Mouse (Mus musculus) neural tube, embryonic 15.5 days (tissue): ENCODE data around the gene Tdrd6. TPM values are rescaled to one million over a fixed set of nuclear protein-coding genes. Genes with fewer than 3 reads are reported as not detected.

Experiments used
- ATAC-seq: fragments of 200-750 bp; cut with Nextera tagmentation; 2 replicates; pipeline ENCODE4 v1.8.0; 2017; ENCODE audit warnings: mild to moderate bottlenecking, moderate TSS enrichment, moderate library complexity; ENCODE audit not compliant: low FRiP score
- H3K27ac ChIP-seq: fragments of 300-500 bp; sonication (generic); replicated peaks from 2 replicates; pipeline ENCODE4 v1.5.1; 2015; ENCODE audit warnings: mild to moderate bottlenecking, inconsistent platforms
- H3K27me3 ChIP-seq: fragments of 300-500 bp; sonication (generic); replicated peaks from 2 replicates; pipeline ENCODE4 v1.6.1; 2015; ENCODE audit warnings: inconsistent platforms
- H3K36me3 ChIP-seq: fragments of 300-500 bp; sonication (generic); 2 replicates; pipeline ENCODE4 v1.6.1; 2015; ENCODE audit warnings: inconsistent platforms
- H3K4me1 ChIP-seq: fragments of 300-500 bp; sonication (generic); 2 replicates; pipeline ENCODE4 v1.6.1; 2015; ENCODE audit warnings: inconsistent platforms
- H3K4me2 ChIP-seq: fragments of 300-500 bp; sonication (generic); 2 replicates; pipeline ENCODE4 v1.6.1; 2015; ENCODE audit warnings: inconsistent platforms, mild to moderate bottlenecking, moderate library complexity
- H3K4me3 ChIP-seq: fragments of 300-500 bp; sonication (generic); replicated peaks from 2 replicates; pipeline ENCODE4 v1.5.1; 2015; ENCODE audit warnings: mild to moderate bottlenecking, inconsistent platforms
- H3K9ac ChIP-seq: fragments of 300-500 bp; sonication (generic); replicated peaks from 2 replicates; pipeline ENCODE4 v1.6.1; 2015; ENCODE audit warnings: mild to moderate bottlenecking, inconsistent platforms
- H3K9me3 ChIP-seq: fragments of 300-500 bp; sonication (generic); replicated peaks from 2 replicates; pipeline ENCODE4 v1.6.1; 2016; ENCODE audit warnings: inconsistent platforms
- WGBS: fragments of 180-500 bp; shearing (Covaris S2); methylation state at CpG from one replicate; pipeline ENCODE4 v1.1.7; 2015; ENCODE audit warnings: mixed read lengths; 5-methylcytosine and 5-hydroxymethylcytosine counted together
- polyA plus RNA-seq: library from polyadenylated mRNA; unstranded; fragments of >200 nt; fragmentation: Nextera tagmentation; extraction: Ambion mirVana; gene quantifications from 2 replicates; pipeline ENCODE4 v1.2.1, GENCODE M21; 2015

Gene Tdrd6
- polyA plus RNA-seq, 1 experiment from 2014 or later: 0.81 TPM

DNA sequence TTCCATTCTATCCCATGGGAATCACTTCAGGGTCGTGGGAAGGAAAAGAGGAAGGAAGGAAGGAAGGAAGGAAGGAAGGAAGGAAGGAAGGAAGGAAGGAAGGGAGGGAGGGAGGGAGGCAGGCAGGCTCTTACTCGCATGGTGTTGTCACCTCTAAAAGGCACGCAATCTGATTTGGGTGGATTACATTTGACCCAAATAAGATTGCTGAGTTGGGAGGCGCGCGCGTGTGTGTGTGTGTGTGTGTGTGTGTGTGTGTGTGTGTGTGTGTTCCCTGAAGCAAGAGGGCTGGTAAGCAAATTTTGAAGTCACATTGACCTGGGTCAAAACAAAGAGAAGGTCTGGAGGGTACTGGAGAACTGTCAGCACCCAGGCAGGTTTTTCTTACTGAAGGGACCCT is 60.8 kb downstream of the Tdrd6 start:
- Histone ChIP-seq H3K4me3 (peak overlapping the region; percentile 8; the same call in 1 of the 2 replicates), H3K27me3 (0 out of 2 replicates have a peak, but pooled peaks cover 3% of the 10 kb centered on the region), H3K4me2 (peak overlapping the region; percentile 82), H3K9ac (no peak overlapping the region), H3K9me3 (no peaks in the 10 kb centered on the region), H3K27ac (no peak overlapping the region), H3K36me3 (no peaks in the 10 kb centered on the region), H3K4me1 (peaks cover 13% of the 10 kb centered on the region)
- ATAC-seq: no peak
- WGBS: 70% methylated on average over 7 of the region's 7 CpGs

DNA sequence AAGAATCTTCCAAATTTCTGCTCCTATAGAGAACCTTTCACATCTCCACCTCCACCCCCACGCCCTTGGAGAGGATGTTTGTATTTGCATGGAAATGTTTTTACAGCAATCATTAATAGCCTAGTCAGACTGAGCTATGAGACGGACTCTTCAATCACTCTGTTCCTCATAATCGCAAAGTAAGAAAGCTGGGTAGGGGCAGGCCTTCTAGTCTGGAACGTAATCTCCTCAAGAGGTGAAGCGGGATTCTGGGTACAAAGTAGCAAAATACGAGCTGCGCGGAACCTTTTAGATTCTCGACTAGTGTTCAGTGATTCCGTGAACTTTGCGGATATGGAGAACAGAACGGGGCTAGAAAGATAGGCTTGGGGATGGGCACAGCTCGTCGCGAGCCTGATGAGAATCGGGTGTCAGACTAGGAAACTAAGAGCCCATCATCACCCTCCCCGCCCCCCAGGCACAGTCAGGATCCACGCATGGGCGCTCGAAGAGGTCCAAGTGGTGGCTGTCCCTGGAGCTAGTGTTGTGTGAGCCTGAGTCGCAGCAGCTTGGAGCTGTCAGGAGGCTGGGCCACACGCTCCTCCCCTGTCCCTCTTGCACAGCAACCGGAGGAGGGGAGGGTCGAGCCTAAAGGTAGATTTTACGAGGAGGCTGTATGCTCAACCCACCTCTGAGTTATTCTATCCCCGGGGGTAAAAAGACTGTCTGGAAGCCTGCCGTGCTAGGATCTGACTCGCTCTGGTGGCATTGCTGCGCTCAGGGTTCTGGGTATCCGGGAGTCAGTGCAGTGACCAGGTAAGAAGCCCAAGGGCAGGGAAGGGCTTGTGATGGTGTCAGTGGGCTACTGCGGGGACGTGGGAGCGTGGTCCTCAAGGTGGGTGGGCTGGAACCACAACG is 61.9 kb downstream of the Tdrd6 start, which contains the start of gene Pla2g7:
Pla2g7 (plus strand) TSS at position 107 of the 897 bp plus-strand sequence.
- under 1% methylated on average over 34 of the region's 34 CpGs for WGBS
- H3K9me3 ChIP-seq: no peaks in the 10 kb centered on the region
- H3K4me1 ChIP-seq: peaks cover 13% of the 10 kb centered on the region
- peak within 1 kb of the TSS; percentile 45 for H3K4me3 ChIP-seq
- H3K9ac ChIP-seq: peak within 1 kb of the TSS; percentile 51
- H3K27ac ChIP-seq: peak within 1 kb of the TSS; percentile 64
- peak within 1 kb of the TSS; percentile 82 for H3K4me2 ChIP-seq
- no peaks in the 10 kb centered on the region for H3K36me3 ChIP-seq
- ATAC-seq: peak; percentile 89
- 0 out of 2 replicates have a peak, but pooled peaks cover 3% of the 10 kb centered on the region for H3K27me3 ChIP-seq

DNA sequence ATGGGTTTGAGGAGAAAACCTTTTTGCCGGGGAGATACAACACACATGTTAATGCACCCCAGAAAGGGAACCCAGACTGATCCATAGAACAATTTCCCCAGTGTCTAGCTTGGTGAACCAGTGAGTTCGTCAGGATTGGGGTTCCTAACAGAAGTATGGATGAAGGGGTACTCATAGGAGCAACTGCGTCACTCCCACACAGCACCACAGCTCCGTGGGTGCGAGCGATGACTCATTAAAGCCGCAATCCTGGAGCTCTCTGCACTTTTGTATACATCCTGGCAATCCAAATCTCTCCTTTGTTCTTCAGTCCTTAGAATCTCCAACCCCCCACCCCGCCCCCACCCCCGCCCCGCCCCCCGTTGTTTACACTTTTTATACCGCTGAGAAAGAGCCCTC is 62.5 kb downstream of the Tdrd6 start:
- peak overlapping the region; percentile 45 for H3K4me3 ChIP-seq
- H3K27ac ChIP-seq: no peak overlapping the region
- H3K36me3 ChIP-seq: no peaks in the 10 kb centered on the region
- 10% methylated on average over 12 of the region's 12 CpGs for whole genome bisulfite sequencing
- H3K9me3 ChIP-seq: no peaks in the 10 kb centered on the region
- 0 out of 2 replicates have a peak, but pooled peaks cover 3% of the 10 kb centered on the region for H3K27me3 ChIP-seq
- H3K4me1 ChIP-seq: peaks cover 13% of the 10 kb centered on the region
- peak overlapping the region; percentile 51 for H3K9ac ChIP-seq
- H3K4me2 ChIP-seq: peak overlapping the region; percentile 82
- 0 out of 2 replicates have a peak, but pooled peaks have one; percentile 36 for ATAC-seq

Other genes starting within 250 kb of the Tdrd6 start
- gene Mep1a, start 127.5 kb downstream of the Tdrd6 start, polyA plus RNA-seq: 0.06 and 6.6 TPM in 2 replicates
- 0.32 and 0.42 TPM in 2 replicates for gene Ankrd66, start 86.7 kb downstream of the Tdrd6 start, polyA plus RNA-seq
- 66.6 and 72.6 TPM in 2 replicates for gene Pla2g7, start 62.2 kb downstream of the Tdrd6 start, polyA plus RNA-seq
- 87.0 and 107 TPM in 2 replicates for gene Slc25a27, start 36.9 kb upstream of the Tdrd6 start, polyA plus RNA-seq
- gene Cyp39a1, start 37.1 kb upstream of the Tdrd6 start, polyA plus RNA-seq: 8.7 and 11.5 TPM in 2 replicates
- gene Rcan2, start 171.1 kb upstream of the Tdrd6 start, polyA plus RNA-seq: 118 and 139 TPM in 2 replicates